Mouse (Mus musculus) B cell, adult 2 months (primary cell): ENCODE data around the gene Srgn.
"Not testable (repeated sequence)": the region's sequence is repeated elsewhere in the genome, so short reads cannot be mapped to it uniquely, and the experiment has no call there.

Experiments
- DNase-seq, 2 experiments: peaks; one replicate each; pipeline ENCODE4 v3.0.0; 2022

Gene Srgn

GRCm38 (mm10) chr10:62481108-62481852, 46.0 kb downstream of the Srgn start:
- DNase-seq: no peak

GRCm38 (mm10) chr10:62476980-62477379, 50.3 kb downstream of the Srgn start:
- DNase-seq: no peak

- no peak for DNase-seq
Measured at GRCm38 (mm10) chr10:62474944-62475343, 52.3 kb downstream of the Srgn start.

- no peak for DNase-seq
Measured at GRCm38 (mm10) chr10:62471105-62471504, 56.1 kb downstream of the Srgn start.

GRCm38 (mm10) chr10:62469736-62470135, 57.5 kb downstream of the Srgn start:
- no peak for DNase-seq

- no peak for DNase-seq
Measured at GRCm38 (mm10) chr10:62461321-62461720, 65.9 kb downstream of the Srgn start.

GRCm38 (mm10) chr10:62452001-62452400, 75.2 kb downstream of the Srgn start:
- not testable (repeated sequence) for DNase-seq

- DNase-seq: no peak
Measured at GRCm38 (mm10) chr10:62450280-62450640, 77.0 kb downstream of the Srgn start.

- DNase-seq: peak; percentile 96 to 98
Measured at GRCm38 (mm10) chr10:62449364-62450279, 77.6 kb downstream of the Srgn start, which contains the start of the genes 4930507D05Rik and Supv3l1. Gene 4930507D05Rik, plus strand, starts transcription at chr10:62449489. Gene Supv3l1, minus strand, starts transcription at chr10:62449738.
